Mouse (Mus musculus) small intestine, adult 2 months (tissue): Measurements from ENCODE around the gene Gm10392. TPM values are rescaled to one million over a fixed set of nuclear protein-coding genes. Genes with fewer than 3 reads are reported as not detected.
A peak's percentile ranks its signal among the peaks of the same experiment; 100 is the strongest.

Source experiments
- H3K27ac ChIP-seq: fragments of 200-500 bp; 2 replicates; pipeline ENCODE4 v1.5.1; 2012; ENCODE audit warnings: low read depth, low read length, control low read depth, inconsistent platforms; ENCODE audit not compliant: insufficient read depth
- H3K27me3 ChIP-seq: fragments of 200-500 bp; 2 replicates; pipeline ENCODE4 v1.6.1; 2012; ENCODE audit warnings: mild to moderate bottlenecking, moderate library complexity, low read length, inconsistent platforms; ENCODE audit not compliant: control insufficient read depth, insufficient read depth
- H3K36me3 ChIP-seq: fragments of 200-500 bp; 2 replicates; pipeline ENCODE4 v1.6.1; 2012; ENCODE audit warnings: mild to moderate bottlenecking, low read length, control low read depth, inconsistent platforms; ENCODE audit not compliant: control insufficient read depth, insufficient read depth
- H3K4me1 ChIP-seq: fragments of 200-500 bp; 2 replicates; pipeline ENCODE4 v1.6.1; 2012; ENCODE audit warnings: low read length, inconsistent platforms, mixed read lengths; ENCODE audit not compliant: control insufficient read depth, insufficient read depth, insufficient read length
- H3K4me3 ChIP-seq: fragments of 200-500 bp; 2 replicates; pipeline ENCODE4 v1.5.1; 2012; ENCODE audit warnings: low read depth, mild to moderate bottlenecking, control low read depth, inconsistent platforms, low read length, moderate library complexity
- CTCF ChIP-seq: fragments of 200-500 bp; IDR thresholded peaks from 2 replicates; pipeline ENCODE4 v1.5.1; 2012; ENCODE audit warnings: low read depth, mild to moderate bottlenecking, control low read depth, inconsistent platforms, low read length, moderate library complexity, mixed read lengths; ENCODE audit not compliant: insufficient replicate concordance, insufficient read length; ENCODE audit errors: extremely low read depth
- POLR2A ChIP-seq: fragments of 200-500 bp; IDR thresholded peaks from 2 replicates; pipeline ENCODE4 v1.6.1; 2012; ENCODE audit warnings: low read depth, mild to moderate bottlenecking, control low read depth, inconsistent platforms, low read length, moderate library complexity
- whole genome bisulfite sequencing: fragments of 180-500 bp; shearing (Covaris S2); methylation state at CpG from one replicate; pipeline ENCODE4 v1.1.7; 2018; 5-methylcytosine and 5-hydroxymethylcytosine counted together
- polyA plus RNA-seq: library from polyadenylated mRNA; depleted of rRNA; stranded (reverse); fragments of >200 nt; gene quantifications from 2 replicates; pipeline ENCODE4 v1.2.3, GENCODE M21; 2012

The Gm10392 gene
- polyA plus RNA-seq, 1 experiment: not detected

DNA sequence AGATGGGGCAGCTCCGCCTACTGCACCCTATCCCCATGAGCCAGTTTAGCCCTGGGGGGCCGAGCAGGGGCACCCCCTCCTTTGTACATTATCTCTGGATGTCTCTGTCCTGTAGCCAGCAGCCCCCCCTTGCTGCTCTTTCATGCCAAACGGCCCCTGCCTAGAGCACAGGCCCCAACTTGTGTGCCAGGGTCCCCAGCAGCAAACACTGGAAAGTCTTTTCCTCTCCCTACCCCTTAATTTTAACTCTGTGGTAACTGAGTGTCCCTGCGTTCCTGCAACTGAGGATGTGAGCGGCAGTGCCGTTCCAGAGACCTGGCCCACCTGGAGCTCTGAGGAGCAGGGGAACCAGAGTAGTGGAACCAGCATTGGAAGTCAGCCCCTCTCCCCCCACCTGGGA lies 12.1 kb downstream of the Gm10392 start:
- no peak overlapping the region for H3K4me3 ChIP-seq
- TF ChIP-seq CTCF (no peak), POLR2A (no peak)
- H3K36me3 ChIP-seq: peaks cover 43% of the 10 kb centered on the region
- WGBS: 83% methylated on average over 6 of the region's 6 CpGs
- no peaks in the 10 kb centered on the region for H3K27me3 ChIP-seq
- peaks cover 34% of the 10 kb centered on the region for H3K4me1 ChIP-seq
- H3K27ac ChIP-seq: peak overlapping the region; percentile 94

- H3K4me3 ChIP-seq: peak overlapping the region; percentile 5; the same call in 1 of the 2 replicates
- 27% methylated on average over 14 of the region's 14 CpGs for WGBS
- no peak for TF ChIP-seq POLR2A
- TF ChIP-seq CTCF: no peak
- H3K27ac ChIP-seq: peak overlapping the region; percentile 99
- no peaks in the 10 kb centered on the region for H3K27me3 ChIP-seq
- H3K36me3 ChIP-seq: peaks cover 44% of the 10 kb centered on the region
- peaks cover 34% of the 10 kb centered on the region for H3K4me1 ChIP-seq
These were observed 12.7 kb downstream of the Gm10392 start for GRCm38 (mm10) chr11:77506273-77506672.

- H3K4me1 ChIP-seq: peaks cover 36% of the 10 kb centered on the region
- no peaks in the 10 kb centered on the region for H3K27me3 ChIP-seq
- H3K4me3 ChIP-seq: peak overlapping the region; percentile 48
- H3K27ac ChIP-seq: peak overlapping the region; percentile 99
- WGBS: 52% methylated on average over 22 of the region's 22 CpGs
- TF ChIP-seq POLR2A (no peak; the same call in 1 of the 2 replicates), CTCF (no peak)
- H3K36me3 ChIP-seq: peaks cover 46% of the 10 kb centered on the region
These were observed 13.6 kb downstream of the Gm10392 start for GRCm38 (mm10) chr11:77505291-77505980.

- Histone ChIP-seq H3K36me3 (peaks cover 56% of the 10 kb centered on the region), H3K27ac (peak overlapping the region; percentile 91), H3K4me1 (peaks cover 39% of the 10 kb centered on the region), H3K4me3 (no peak overlapping the region), H3K27me3 (no peaks in the 10 kb centered on the region)
- 94% methylated on average over 19 of the region's 19 CpGs for WGBS
- TF ChIP-seq CTCF (no peak), POLR2A (no peak)
These were observed 14.6 kb downstream of the Gm10392 start for GRCm38 (mm10) chr11:77504377-77504776.

DNA sequence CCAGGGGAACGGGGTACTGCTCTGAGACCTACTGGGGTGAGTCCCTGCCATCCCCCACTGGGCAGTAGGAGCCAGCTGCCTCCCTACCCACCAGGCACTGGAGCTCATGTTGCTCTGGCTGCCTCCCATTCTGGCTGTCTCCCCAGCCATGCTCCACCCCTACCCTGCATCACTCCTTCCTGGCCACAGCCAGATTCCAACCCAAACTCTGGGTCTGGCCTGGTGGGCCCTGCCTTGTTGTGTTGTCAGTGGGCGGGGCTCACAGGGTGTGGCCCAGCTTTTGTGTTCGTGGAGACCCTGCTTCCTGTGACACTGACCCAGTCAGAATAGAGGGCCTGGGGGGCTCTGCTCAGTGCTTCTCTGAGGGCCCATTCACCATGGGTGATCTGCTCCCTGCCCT lies 15.5 kb downstream of the Gm10392 start:
- no peak overlapping the region for H3K27ac ChIP-seq
- H3K4me3 ChIP-seq: no peak overlapping the region
- H3K27me3 ChIP-seq: no peaks in the 10 kb centered on the region
- H3K4me1 ChIP-seq: peaks cover 42% of the 10 kb centered on the region
- TF ChIP-seq POLR2A (no peak), CTCF (no peak)
- H3K36me3 ChIP-seq: peaks cover 57% of the 10 kb centered on the region
- 82% methylated on average over 3 of the region's 3 CpGs for WGBS

DNA sequence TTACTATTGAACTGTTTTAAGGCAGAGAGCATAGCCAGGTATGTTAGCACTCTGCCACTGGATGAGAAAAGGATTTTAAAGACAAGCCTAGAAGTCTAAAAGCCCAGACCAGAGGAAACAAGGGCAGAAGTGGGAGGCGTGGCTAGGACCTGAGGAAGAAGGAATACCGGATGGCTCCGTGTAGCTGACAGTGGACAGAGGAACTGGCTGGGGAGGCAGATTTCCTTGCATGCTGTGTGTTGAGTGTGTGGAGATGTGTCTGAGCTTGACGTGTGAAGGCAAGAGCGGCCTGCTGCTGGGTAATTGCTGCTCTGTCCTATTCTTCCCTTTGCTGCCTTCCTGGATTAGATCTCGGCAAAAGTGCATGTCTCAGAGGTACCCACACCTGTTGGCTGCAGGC lies 16.5 kb downstream of the Gm10392 start:
- peaks cover 56% of the 10 kb centered on the region for H3K36me3 ChIP-seq
- H3K4me1 ChIP-seq: peaks cover 47% of the 10 kb centered on the region
- H3K4me3 ChIP-seq: no peak overlapping the region
- no peaks in the 10 kb centered on the region for H3K27me3 ChIP-seq
- TF ChIP-seq CTCF (no peak), POLR2A (no peak)
- no peak overlapping the region for H3K27ac ChIP-seq
- WGBS: 88% methylated on average over 6 of the region's 6 CpGs

- TF ChIP-seq CTCF: no peak
- no peak for TF ChIP-seq POLR2A
- WGBS: 91% methylated on average over 4 of the region's 4 CpGs
- H3K4me3 ChIP-seq: no peak overlapping the region
- H3K27me3 ChIP-seq: no peaks in the 10 kb centered on the region
- H3K27ac ChIP-seq: no peak overlapping the region
- peaks cover 52% of the 10 kb centered on the region for H3K36me3 ChIP-seq
- peaks cover 47% of the 10 kb centered on the region for H3K4me1 ChIP-seq
These were observed 17.0 kb downstream of the Gm10392 start for GRCm38 (mm10) chr11:77501971-77502370.

GRCm38 (mm10) chr11:77501392-77501791 lies 17.6 kb downstream of the Gm10392 start:
- no peaks in the 10 kb centered on the region for H3K27me3 ChIP-seq
- H3K27ac ChIP-seq: no peak overlapping the region
- WGBS: 19% methylated on average over 5 of the region's 5 CpGs
- no peak overlapping the region for H3K4me3 ChIP-seq
- H3K4me1 ChIP-seq: peaks cover 44% of the 10 kb centered on the region
- H3K36me3 ChIP-seq: peaks cover 46% of the 10 kb centered on the region
- peak; percentile 87; the same call in 1 of the 2 replicates for TF ChIP-seq CTCF
- no peak for TF ChIP-seq POLR2A
